Mouse (Mus musculus): ENCODE measurements at regions not wholly inside any gene's neighbourhood (a gene's known extent, or its start where the extent isn't known, plus 50 kb on each side); places are given as distances from the start of the nearest gene placed in this dataset.

GRCm38 (mm10) chr10:56899640-56900274 lies 522.6 kb downstream of the Gja1 start:
- DNase-seq: no peak

DNA sequence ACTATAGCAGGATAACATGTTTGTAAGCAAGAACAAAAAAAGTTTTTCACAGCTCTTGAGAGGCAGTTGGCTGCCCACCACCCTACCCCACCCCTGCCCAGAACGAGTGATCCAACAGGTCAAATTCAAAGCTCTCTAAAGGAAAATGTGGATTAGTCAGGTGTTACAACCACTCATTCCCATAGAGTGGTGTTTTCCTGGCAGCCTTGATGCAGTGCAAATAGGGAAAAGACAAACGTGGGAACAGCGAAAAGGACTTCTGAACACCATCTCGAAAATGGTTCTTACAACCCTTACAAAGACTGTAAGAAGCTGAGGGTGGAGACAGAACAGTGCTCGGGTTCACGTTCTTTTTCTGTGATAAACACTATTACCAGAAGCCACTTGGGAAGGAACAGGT lies 523.8 kb downstream of the Gja1 start:
- DNase-seq: no peak

GRCm38 (mm10) chr10:56912711-56913110 lies 535.6 kb downstream of the Gja1 start:
- no peak for DNase-seq

DNA sequence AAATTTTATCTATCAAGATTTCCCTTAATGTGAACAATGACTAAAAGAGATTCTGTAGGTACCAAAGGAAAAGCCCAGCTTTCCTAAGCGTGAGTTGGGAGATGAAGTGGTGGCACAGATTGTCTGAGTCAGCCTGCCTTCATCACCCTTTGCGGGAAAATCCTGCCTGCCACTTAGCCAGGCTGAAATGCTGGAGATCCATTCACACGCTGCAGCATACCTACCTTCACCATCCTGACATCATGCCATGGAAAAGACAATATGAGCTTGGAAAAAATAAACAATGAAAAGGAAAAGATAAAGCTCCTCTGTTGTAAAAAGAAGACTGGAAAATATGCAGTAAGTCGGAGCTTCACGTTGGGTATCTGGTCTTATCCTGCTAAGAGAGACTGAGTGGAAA lies 537.0 kb downstream of the Gja1 start:
- DNase-seq: no peak

GRCm38 (mm10) chr10:56918412-56918811 lies 541.3 kb downstream of the Gja1 start:
- no peak for DNase-seq

- no peak for DNase-seq
Observed at GRCm38 (mm10) chr10:56920711-56921672, 543.9 kb downstream of the Gja1 start.

DNA sequence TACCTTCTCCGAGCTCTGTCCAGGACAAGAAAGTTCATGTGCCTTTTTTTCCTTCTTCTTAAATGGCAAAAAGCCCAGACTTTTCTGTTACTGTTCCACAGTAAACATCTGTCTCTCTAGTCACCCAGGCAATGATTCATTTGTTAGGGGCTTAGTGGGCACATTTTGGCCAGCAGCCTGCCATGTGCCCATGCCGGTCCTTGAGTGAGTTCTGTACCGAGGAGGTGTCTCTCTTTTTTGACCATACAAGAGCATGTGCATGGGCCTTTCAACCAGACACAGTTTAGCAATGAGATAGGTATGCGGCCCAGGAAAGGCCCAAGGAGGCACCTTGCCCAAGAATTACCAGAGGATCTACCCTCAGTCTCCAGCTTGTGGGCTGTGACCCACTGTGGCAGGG lies 551.0 kb upstream of the Hsf2 start:
- DNase-seq: no peak

- no peak for DNase-seq
Observed at GRCm38 (mm10) chr10:56941972-56942371, 544.2 kb upstream of the Hsf2 start.

- no peak for DNase-seq
Observed at GRCm38 (mm10) chr10:56944434-56945145, 541.6 kb upstream of the Hsf2 start.

DNA sequence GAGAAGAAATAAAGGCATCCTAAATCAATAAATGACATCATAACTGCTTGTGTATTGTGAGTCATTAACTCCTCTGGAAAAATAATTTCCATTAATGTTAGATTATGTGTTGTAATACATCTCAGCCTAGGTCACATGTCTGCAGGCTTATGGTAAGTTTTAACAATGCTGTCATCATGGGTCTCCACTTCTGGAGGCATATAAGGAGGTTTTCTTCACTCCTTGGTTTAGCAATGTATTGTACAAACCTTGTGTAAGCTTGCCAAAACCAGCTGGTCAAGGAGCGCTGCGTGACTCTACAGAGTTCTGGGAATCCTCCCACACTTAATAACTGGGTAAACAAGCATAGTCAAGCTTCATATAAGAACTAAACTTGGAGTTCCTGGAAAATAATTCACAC lies 529.5 kb upstream of the Hsf2 start:
- no peak for DNase-seq

DNA sequence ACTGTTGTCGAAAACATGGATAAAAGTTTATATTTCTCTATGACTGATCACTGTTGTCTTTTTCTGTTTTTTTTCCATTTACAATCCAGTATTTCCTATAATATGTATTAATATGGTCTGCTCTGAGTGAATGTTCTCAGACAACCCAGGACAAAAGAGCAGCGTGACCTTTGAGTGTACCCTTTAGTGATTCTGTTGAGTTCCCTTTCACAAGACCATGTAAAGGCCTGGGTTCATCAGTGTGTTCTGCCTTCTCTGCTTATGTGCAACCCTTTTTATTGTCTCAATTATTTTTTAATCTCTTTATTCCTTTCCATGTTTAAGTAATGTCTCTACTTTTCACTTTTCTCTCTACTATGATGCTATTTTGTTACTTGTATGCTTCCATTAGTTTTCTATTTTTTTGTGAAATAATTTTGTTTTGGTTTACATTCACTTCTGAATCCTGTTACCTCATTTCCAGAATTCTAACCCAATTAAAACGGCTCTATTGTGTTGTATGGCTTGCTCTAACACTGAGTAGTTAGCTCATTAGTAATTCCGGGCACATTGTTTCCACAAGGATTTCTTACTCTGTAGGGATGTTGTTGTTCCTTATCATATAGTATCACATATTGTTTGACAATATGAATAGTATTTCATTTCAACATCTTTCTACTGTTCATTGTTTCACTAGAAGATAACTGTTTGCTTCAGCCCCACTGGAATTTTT lies 523.9 kb upstream of the Hsf2 start:
- no peak for DNase-seq

GRCm38 (mm10) chr10:56963215-56963614 lies 523.0 kb upstream of the Hsf2 start:
- no peak for DNase-seq

- DNase-seq: peak; percentile 3
Observed at GRCm38 (mm10) chr10:56968913-56969312, 517.3 kb upstream of the Hsf2 start.

GRCm38 (mm10) chr10:56974812-56975211 lies 511.4 kb upstream of the Hsf2 start:
- no peak for DNase-seq

DNA sequence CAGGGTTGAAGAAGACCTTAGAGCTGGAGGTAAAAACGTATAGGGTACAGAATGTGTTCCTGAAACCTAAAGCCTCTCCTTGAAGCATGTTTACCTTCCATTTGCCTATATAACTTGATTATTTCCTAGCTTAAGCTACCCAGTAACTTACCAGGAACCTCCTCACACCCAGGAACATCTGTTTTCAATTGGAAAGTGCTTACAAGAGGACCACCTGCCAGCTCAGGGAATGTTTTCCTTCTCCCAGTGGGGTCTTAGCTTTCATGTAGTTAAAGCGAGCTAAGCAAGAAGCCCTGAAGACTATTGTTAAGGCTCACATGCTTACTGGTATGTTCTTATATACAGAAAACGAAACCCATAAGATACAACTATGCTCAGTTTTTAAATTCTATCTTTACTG lies 506.6 kb upstream of the Hsf2 start:
- no peak for DNase-seq

GRCm38 (mm10) chr10:56980821-56981220 lies 505.4 kb upstream of the Hsf2 start:
- DNase-seq: no peak

DNA sequence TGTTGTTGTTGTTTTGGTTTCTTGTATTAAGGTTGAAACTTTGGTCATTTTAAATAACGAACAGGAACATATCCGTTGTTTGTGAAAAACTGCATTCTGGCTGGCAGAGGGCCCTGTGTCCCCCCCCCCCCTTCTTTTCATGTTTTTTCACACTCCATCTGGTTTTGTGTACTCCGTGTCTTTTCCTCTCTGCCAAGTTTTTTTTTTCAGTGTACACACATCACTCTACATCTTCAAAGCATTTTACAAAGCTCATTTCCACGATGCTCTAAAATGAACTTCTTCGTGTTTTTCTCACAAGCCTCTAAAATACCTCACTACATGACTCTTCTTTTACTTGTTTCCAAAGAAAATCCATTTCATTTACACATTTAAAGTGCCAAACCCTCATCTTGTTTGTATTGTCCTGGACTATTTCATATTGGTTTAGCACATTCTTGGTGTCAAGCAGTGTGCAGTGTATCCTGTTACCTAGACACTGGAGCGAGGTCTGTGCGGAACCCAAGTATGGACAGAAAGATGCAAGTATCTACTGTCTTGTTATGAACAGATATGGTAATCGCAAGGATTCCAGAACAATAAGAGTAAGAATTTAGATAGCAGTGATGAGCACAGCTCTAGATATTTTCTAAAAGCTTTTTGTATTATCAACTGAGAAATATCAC lies 503.5 kb upstream of the Hsf2 start:
- DNase-seq: no peak

- DNase-seq: no peak
Observed at GRCm38 (mm10) chr10:56994969-56995368, 491.2 kb upstream of the Hsf2 start.

- peak; percentile 25 for DNase-seq
Observed at GRCm38 (mm10) chr10:57000892-57001722, 485.1 kb upstream of the Hsf2 start.

GRCm38 (mm10) chr10:57001723-57002110 lies 484.5 kb upstream of the Hsf2 start:
- no peak for DNase-seq

- no peak for DNase-seq
Observed at GRCm38 (mm10) chr10:57037641-57038040, 448.5 kb upstream of the Hsf2 start.

Data from cerebellum, adult 11 months (tissue).